Mouse (Mus musculus) liver (tissue): ENCODE measurements around the gene Tmem52.
"Not testable (repeated sequence)": the region's sequence is repeated elsewhere in the genome, so short reads cannot be mapped to it uniquely, and the experiment has no call there.

Experiments used
- DNase-seq: peaks from one replicate; pipeline ENCODE4 v3.0.0-alpha.2; 2020; ENCODE audit warnings: mixed read lengths

Gene Tmem52

GRCm38 (mm10) chr4:155473319-155473718 is 4.4 kb downstream of the Tmem52 start:
- peak; percentile 19 for DNase-seq

- DNase-seq: not testable (repeated sequence)
Observed at GRCm38 (mm10) chr4:155473796-155474195, 4.9 kb downstream of the Tmem52 start.

- DNase-seq: peak; percentile 79
Observed at GRCm38 (mm10) chr4:155481381-155482124, 12.6 kb downstream of the Tmem52 start.

- DNase-seq: no peak
Observed at GRCm38 (mm10) chr4:155482125-155482480, 13.2 kb downstream of the Tmem52 start.

GRCm38 (mm10) chr4:155482733-155483540 is 14.0 kb downstream of the Tmem52 start:
- DNase-seq: no peak

GRCm38 (mm10) chr4:155485521-155485920 is 16.6 kb downstream of the Tmem52 start:
- no peak for DNase-seq

- no peak for DNase-seq
Observed at GRCm38 (mm10) chr4:155487746-155488145, 18.8 kb downstream of the Tmem52 start.

- DNase-seq: peak; percentile 75
Observed at GRCm38 (mm10) chr4:155488232-155489025, 19.5 kb downstream of the Tmem52 start.

- peak; percentile 21 for DNase-seq
Observed at GRCm38 (mm10) chr4:155489101-155489970, 20.4 kb downstream of the Tmem52 start.

GRCm38 (mm10) chr4:155490456-155490855 is 21.5 kb downstream of the Tmem52 start:
- no peak for DNase-seq

- DNase-seq: peak; percentile 92
Observed at GRCm38 (mm10) chr4:155490990-155491504, 22.1 kb downstream of the Tmem52 start, which contains the start of gene Gnb1. Gene Gnb1 (plus strand): TSS chr4:155491361.

GRCm38 (mm10) chr4:155491529-155492130 is 22.7 kb downstream of the Tmem52 start:
- peak; percentile 11 for DNase-seq

GRCm38 (mm10) chr4:155492131-155492633 is 23.3 kb downstream of the Tmem52 start:
- DNase-seq: peak; percentile 68

- no peak for DNase-seq
Observed at GRCm38 (mm10) chr4:155494891-155495290, 26.0 kb downstream of the Tmem52 start.

GRCm38 (mm10) chr4:155497963-155498362 is 29.0 kb downstream of the Tmem52 start:
- no peak for DNase-seq

GRCm38 (mm10) chr4:155501126-155501525 is 32.2 kb downstream of the Tmem52 start:
- DNase-seq: no peak

- DNase-seq: no peak
Observed at GRCm38 (mm10) chr4:155505067-155505466, 36.2 kb downstream of the Tmem52 start.

GRCm38 (mm10) chr4:155505671-155506295 is 36.9 kb downstream of the Tmem52 start:
- DNase-seq: no peak

- no peak for DNase-seq
Observed at GRCm38 (mm10) chr4:155508614-155509013, 39.7 kb downstream of the Tmem52 start.

- DNase-seq: no peak
Observed at GRCm38 (mm10) chr4:155510981-155511380, 42.1 kb downstream of the Tmem52 start.

- DNase-seq: no peak
Observed at GRCm38 (mm10) chr4:155514810-155515209, 45.9 kb downstream of the Tmem52 start.
